Mouse (Mus musculus): ENCODE measurements at regions not wholly inside any gene's neighbourhood (a gene's known extent, or its start where the extent isn't known, plus 50 kb on each side); places are given as distances from the start of the nearest gene placed in this dataset.
A peak's percentile ranks its signal among the peaks of the same experiment; 100 is the strongest.

- WGBS: 76% methylated on average over 4 of the region's 4 CpGs
- Histone ChIP-seq H3K4me2 (no peak overlapping the region), H3K4me3 (ENCODE audit: low read depth, low read length) (no peak overlapping the region), H3K9ac (ENCODE audit: low read depth, low read length) (no peak overlapping the region), H3K36me3 (ENCODE audit: control insufficient read depth, insufficient read depth, low read length) (no peaks in the 10 kb centered on the region), H3K4me1 (replicated peaks; ENCODE audit: control insufficient read depth, insufficient read depth, low read length) (no peaks in the 10 kb centered on the region), H3K27me3 (replicated peaks; ENCODE audit: control insufficient read depth, insufficient read depth, low read length) (no peaks in the 10 kb centered on the region), H3K27ac (ENCODE audit: low read depth, low read length) (no peak overlapping the region), H3K9me3 (ENCODE audit: control insufficient read depth, low read length) (no peaks in the 10 kb centered on the region)
- no peak for DNase-seq (ENCODE audit: low spot score)
- no peak for ATAC-seq (replicated peaks; ENCODE audit: low FRiP score)
Observed at GRCm38 (mm10) chr17:88116321-88116720, 51.2 kb upstream of the Fbxo11 start.

- no peaks in the 10 kb centered on the region for H3K36me3 ChIP-seq (ENCODE audit: control insufficient read depth, insufficient read depth, low read length)
- no peaks in the 10 kb centered on the region for H3K27me3 ChIP-seq (replicated peaks; ENCODE audit: control insufficient read depth, insufficient read depth, low read length)
- WGBS: 65% methylated on average over 4 of the region's 4 CpGs
- ATAC-seq (replicated peaks; ENCODE audit: low FRiP score) (no peak), DNase-seq (ENCODE audit: low spot score) (no peak)
- H3K4me1 ChIP-seq (replicated peaks; ENCODE audit: control insufficient read depth, insufficient read depth, low read length): no peaks in the 10 kb centered on the region
- no peak overlapping the region for H3K27ac ChIP-seq (ENCODE audit: low read depth, low read length)
- H3K4me3 ChIP-seq (ENCODE audit: low read depth, low read length): no peak overlapping the region
- H3K4me2 ChIP-seq: no peak overlapping the region
- no peak overlapping the region for H3K9ac ChIP-seq (ENCODE audit: low read depth, low read length)
- no peaks in the 10 kb centered on the region for H3K9me3 ChIP-seq (ENCODE audit: control insufficient read depth, low read length)
Observed at GRCm38 (mm10) chr17:88118714-88119113, 53.6 kb upstream of the Fbxo11 start.

- no peaks in the 10 kb centered on the region for H3K27me3 ChIP-seq (replicated peaks; ENCODE audit: control insufficient read depth, insufficient read depth, low read length)
- H3K4me3 ChIP-seq (ENCODE audit: low read depth, low read length): no peak overlapping the region
- no peak overlapping the region for H3K9ac ChIP-seq (ENCODE audit: low read depth, low read length)
- 59% methylated on average over 3 of the region's 3 CpGs for WGBS
- H3K9me3 ChIP-seq (ENCODE audit: control insufficient read depth, low read length): no peaks in the 10 kb centered on the region
- no peaks in the 10 kb centered on the region for H3K36me3 ChIP-seq (ENCODE audit: control insufficient read depth, insufficient read depth, low read length)
- ATAC-seq (replicated peaks; ENCODE audit: low FRiP score) (no peak), DNase-seq (ENCODE audit: low spot score) (no peak)
- no peaks in the 10 kb centered on the region for H3K4me1 ChIP-seq (replicated peaks; ENCODE audit: control insufficient read depth, insufficient read depth, low read length)
- no peak overlapping the region for H3K27ac ChIP-seq (ENCODE audit: low read depth, low read length)
- H3K4me2 ChIP-seq: no peak overlapping the region
Observed at GRCm38 (mm10) chr17:88123711-88124110, 58.6 kb upstream of the Fbxo11 start.

- Histone ChIP-seq H3K4me2 (no peak overlapping the region), H3K36me3 (ENCODE audit: control insufficient read depth, insufficient read depth, low read length) (no peaks in the 10 kb centered on the region), H3K27ac (ENCODE audit: low read depth, low read length) (no peak overlapping the region; the same call in 1 of the 2 replicates), H3K9ac (ENCODE audit: low read depth, low read length) (no peak overlapping the region), H3K27me3 (replicated peaks; ENCODE audit: control insufficient read depth, insufficient read depth, low read length) (no peaks in the 10 kb centered on the region), H3K4me3 (ENCODE audit: low read depth, low read length) (no peak overlapping the region), H3K9me3 (ENCODE audit: control insufficient read depth, low read length) (no peaks in the 10 kb centered on the region), H3K4me1 (replicated peaks; ENCODE audit: control insufficient read depth, insufficient read depth, low read length) (no peaks in the 10 kb centered on the region)
- WGBS: 86% methylated on average over 2 of the region's 2 CpGs
- DNase-seq (ENCODE audit: low spot score): no peak
- ATAC-seq (replicated peaks; ENCODE audit: low FRiP score): no peak
Observed at GRCm38 (mm10) chr17:88127126-88127525, 62.0 kb upstream of the Fbxo11 start.

- Histone ChIP-seq H3K9me3 (ENCODE audit: control insufficient read depth, low read length) (no peaks in the 10 kb centered on the region), H3K27ac (ENCODE audit: low read depth, low read length) (no peak overlapping the region), H3K9ac (ENCODE audit: low read depth, low read length) (no peak overlapping the region), H3K4me2 (no peak overlapping the region), H3K27me3 (replicated peaks; ENCODE audit: control insufficient read depth, insufficient read depth, low read length) (no peaks in the 10 kb centered on the region), H3K36me3 (ENCODE audit: control insufficient read depth, insufficient read depth, low read length) (no peaks in the 10 kb centered on the region), H3K4me3 (ENCODE audit: low read depth, low read length) (no peak overlapping the region), H3K4me1 (replicated peaks; ENCODE audit: control insufficient read depth, insufficient read depth, low read length) (no peaks in the 10 kb centered on the region)
- ATAC-seq (replicated peaks; ENCODE audit: low FRiP score): no peak
- DNase-seq (ENCODE audit: low spot score): no peak
- WGBS: 68% methylated on average over 4 of the region's 4 CpGs
Observed at GRCm38 (mm10) chr17:88131297-88131696, 66.2 kb upstream of the Fbxo11 start.

GRCm38 (mm10) chr17:88131980-88132379 lies 66.9 kb upstream of the Fbxo11 start:
- Histone ChIP-seq H3K36me3 (ENCODE audit: control insufficient read depth, insufficient read depth, low read length) (no peaks in the 10 kb centered on the region), H3K27me3 (replicated peaks; ENCODE audit: control insufficient read depth, insufficient read depth, low read length) (no peaks in the 10 kb centered on the region), H3K4me3 (ENCODE audit: low read depth, low read length) (no peak overlapping the region), H3K9me3 (ENCODE audit: control insufficient read depth, low read length) (no peaks in the 10 kb centered on the region), H3K9ac (ENCODE audit: low read depth, low read length) (no peak overlapping the region), H3K4me1 (replicated peaks; ENCODE audit: control insufficient read depth, insufficient read depth, low read length) (no peaks in the 10 kb centered on the region), H3K27ac (ENCODE audit: low read depth, low read length) (no peak overlapping the region), H3K4me2 (no peak overlapping the region)
- no peak for ATAC-seq (replicated peaks; ENCODE audit: low FRiP score)
- 82% methylated on average over 5 of the region's 5 CpGs for WGBS
- no peak for DNase-seq (ENCODE audit: low spot score)

GRCm38 (mm10) chr17:88132601-88133346 lies 67.7 kb upstream of the Fbxo11 start:
- ATAC-seq (replicated peaks; ENCODE audit: low FRiP score) (no peak), DNase-seq (ENCODE audit: low spot score) (no peak)
- no peak overlapping the region for H3K4me3 ChIP-seq (ENCODE audit: low read depth, low read length)
- H3K27ac ChIP-seq (ENCODE audit: low read depth, low read length): no peak overlapping the region
- H3K4me2 ChIP-seq: no peak overlapping the region
- no peaks in the 10 kb centered on the region for H3K4me1 ChIP-seq (replicated peaks; ENCODE audit: control insufficient read depth, insufficient read depth, low read length)
- H3K9me3 ChIP-seq (ENCODE audit: control insufficient read depth, low read length): no peaks in the 10 kb centered on the region
- H3K36me3 ChIP-seq (ENCODE audit: control insufficient read depth, insufficient read depth, low read length): no peaks in the 10 kb centered on the region
- no peaks in the 10 kb centered on the region for H3K27me3 ChIP-seq (replicated peaks; ENCODE audit: control insufficient read depth, insufficient read depth, low read length)
- 67% methylated on average over 23 of the region's 23 CpGs for WGBS
- no peak overlapping the region for H3K9ac ChIP-seq (ENCODE audit: low read depth, low read length)

GRCm38 (mm10) chr17:88134546-88134945 lies 69.5 kb upstream of the Fbxo11 start:
- Histone ChIP-seq H3K4me1 (replicated peaks; ENCODE audit: control insufficient read depth, insufficient read depth, low read length) (no peaks in the 10 kb centered on the region), H3K27me3 (replicated peaks; ENCODE audit: control insufficient read depth, insufficient read depth, low read length) (no peaks in the 10 kb centered on the region), H3K9me3 (ENCODE audit: control insufficient read depth, low read length) (no peaks in the 10 kb centered on the region), H3K9ac (ENCODE audit: low read depth, low read length) (no peak overlapping the region), H3K4me2 (no peak overlapping the region), H3K36me3 (ENCODE audit: control insufficient read depth, insufficient read depth, low read length) (no peaks in the 10 kb centered on the region), H3K4me3 (ENCODE audit: low read depth, low read length) (no peak overlapping the region), H3K27ac (ENCODE audit: low read depth, low read length) (no peak overlapping the region)
- DNase-seq (ENCODE audit: low spot score): no peak
- no peak for ATAC-seq (replicated peaks; ENCODE audit: low FRiP score)
- 71% methylated on average over 2 of the region's 2 CpGs for WGBS

- H3K4me2 ChIP-seq: peak overlapping the region; percentile 39
Observed at GRCm38 (mm10) chr17:88141538-88141937, 76.4 kb upstream of the Fbxo11 start.

More at GRCm38 (mm10) chr17:88141538-88141937, 76.4 kb upstream of the Fbxo11 start:
- Histone ChIP-seq H3K9ac (ENCODE audit: low read depth, low read length) (no peak overlapping the region), H3K27me3 (replicated peaks; ENCODE audit: control insufficient read depth, insufficient read depth, low read length) (no peaks in the 10 kb centered on the region), H3K36me3 (ENCODE audit: control insufficient read depth, insufficient read depth, low read length) (no peaks in the 10 kb centered on the region), H3K9me3 (ENCODE audit: control insufficient read depth, low read length) (no peaks in the 10 kb centered on the region), H3K4me3 (ENCODE audit: low read depth, low read length) (no peak overlapping the region), H3K27ac (ENCODE audit: low read depth, low read length) (no peak overlapping the region), H3K4me1 (replicated peaks; ENCODE audit: control insufficient read depth, insufficient read depth, low read length) (no peaks in the 10 kb centered on the region)
- ATAC-seq (replicated peaks; ENCODE audit: low FRiP score) (no peak), DNase-seq (ENCODE audit: low spot score) (no peak)
- WGBS: 32% methylated on average over 12 of the region's 12 CpGs
